ENCODE assay signal across 29 mouse cellular contexts in the genomic region with DNA sequence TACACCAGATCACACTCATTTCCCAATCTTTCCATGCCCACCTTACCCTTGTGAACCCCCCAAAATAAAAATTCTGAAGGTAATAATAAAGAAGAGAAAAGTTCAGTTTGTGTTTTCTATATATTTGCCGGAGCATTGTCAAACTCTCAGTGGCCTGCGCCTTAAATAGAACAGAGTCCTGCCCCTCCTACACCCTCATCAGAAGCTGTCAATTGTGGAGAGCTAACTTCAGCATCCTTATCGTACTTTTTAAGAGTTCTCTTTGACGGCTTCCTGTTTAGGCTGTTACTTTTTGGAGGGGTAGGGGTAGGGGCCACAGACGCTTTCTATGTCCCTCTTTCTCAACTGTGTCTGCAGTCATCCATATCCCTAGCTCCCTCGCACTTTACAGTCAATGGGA.
A peak's percentile ranks its signal among the peaks of the same experiment; 100 is the strongest.
DNase-seq lines count a peak whose midpoint lies in the region; ATAC-seq and TF ChIP-seq lines count a peak whose summit lies in the region.
"Had no signal": no experiment of that assay in that cellular context is flagged by ENCODE, and none has a peak within 500 bp of the region (broad histone marks: within the 10 kb centered on the region; RNA-seq: fewer than 3 reads in every experiment).

No protein-coding gene starts in this region.

- TF ChIP-seq CTCF in heart, postnatal 0 days (IDR thresholded peaks at IDR 0.05; ENCODE audit: low read depth): no peak

- H3K27me3 ChIP-seq in heart, embryonic 11.5 days (ENCODE audit: control insufficient read depth, insufficient read depth, low read length): no peaks in the 10 kb centered on the region
- 0 out of 2 replicates have a peak, but pooled peaks cover 5% of the 10 kb centered on the region for H3K27me3 ChIP-seq in heart, embryonic 14.5 days (ENCODE audit: control insufficient read depth, insufficient read depth, low read length)
- no peaks in the 10 kb centered on the region for H3K27me3 ChIP-seq in heart, postnatal 0 days (ENCODE audit: control insufficient read depth, insufficient read depth, low read length)
- H3K27me3 ChIP-seq: forebrain, embryonic 12.5 days; forebrain, embryonic 15.5 days; Patski had no signal

- ATAC-seq in heart, embryonic 11.5 days (replicated peaks; ENCODE audit: insufficient number of reproducible peaks, low FRiP score, low TSS enrichment): no peak
- 0 out of 2 replicates have a peak, but pooled peaks have one; percentile 57 for ATAC-seq in heart, embryonic 14.5 days (ENCODE audit: insufficient number of reproducible peaks, insufficient read depth, low FRiP score, low read depth)
- ATAC-seq in heart, postnatal 0 days (ENCODE audit: insufficient read depth, low read depth): peak; percentile 54
- ATAC-seq: forebrain, embryonic 15.5 days; hindbrain, postnatal 0 days; inflammation-experienced regulatory T-cells, adult 6 months; intestine, embryonic 16.5 days; Patski had no signal

- WGBS in heart, embryonic 11.5 days (ENCODE audit: insufficient replicate concordance): 30% methylated on average over 6 of the region's 6 CpGs
- 15% methylated on average over 6 of the region's 6 CpGs for WGBS in heart, embryonic 14.5 days
- WGBS in heart, postnatal 0 days: 11% methylated on average over 6 of the region's 6 CpGs

- no peaks in the 10 kb centered on the region for H3K36me3 ChIP-seq in heart, embryonic 11.5 days (ENCODE audit: control insufficient read depth, insufficient read depth, low read length)
- no peaks in the 10 kb centered on the region for H3K36me3 ChIP-seq in heart, embryonic 14.5 days (ENCODE audit: control insufficient read depth, insufficient read depth, low read length)
- no peaks in the 10 kb centered on the region for H3K36me3 ChIP-seq in heart, postnatal 0 days (replicated peaks; ENCODE audit: control insufficient read depth, insufficient read depth, low read length)
- H3K36me3 ChIP-seq: embryonic facial prominence, embryonic 10.5 days; embryonic facial prominence, embryonic 13.5 days; forebrain, embryonic 12.5 days; forebrain, embryonic 15.5 days; G1E had no signal

- H3K9me3 ChIP-seq in heart, embryonic 11.5 days (replicated peaks; ENCODE audit: control insufficient read depth, low read length): no peaks in the 10 kb centered on the region
- H3K9me3 ChIP-seq in heart, embryonic 14.5 days (ENCODE audit: control insufficient read depth, low read length): no peaks in the 10 kb centered on the region
- H3K9me3 ChIP-seq in heart, postnatal 0 days (replicated peaks; ENCODE audit: control insufficient read depth, low read length): no peaks in the 10 kb centered on the region
- H3K9me3 ChIP-seq: embryonic facial prominence, embryonic 10.5 days; embryonic facial prominence, embryonic 13.5 days; forebrain, embryonic 12.5 days; forebrain, embryonic 15.5 days had no signal

- H3K27ac ChIP-seq in heart, embryonic 11.5 days (ENCODE audit: low read depth, low read length): peak overlapping the region; percentile 65; the same call in 1 of the 2 replicates
- peak overlapping the region; percentile 48 to 55 for H3K27ac ChIP-seq in heart, embryonic 14.5 days (replicated peaks in 1 of 2; ENCODE audit: control insufficient read depth in 1 of 2, insufficient read depth in 1 of 2, low read depth in 2 of 2, low read length in 2 of 2)
- no peak overlapping the region for H3K27ac ChIP-seq in heart, postnatal 0 days (ENCODE audit: low read depth)
- H3K27ac ChIP-seq: embryonic facial prominence, embryonic 10.5 days; embryonic facial prominence, embryonic 13.5 days; forebrain, embryonic 12.5 days; forebrain, embryonic 15.5 days; hindbrain, embryonic 14.5 days; hindbrain, postnatal 0 days had no signal

- no peak overlapping the region for H3K9ac ChIP-seq in heart, embryonic 11.5 days (ENCODE audit: low read depth, low read length)
- H3K9ac ChIP-seq in heart, embryonic 14.5 days (ENCODE audit: low read length): peak overlapping the region; percentile 25; the same call in 1 of the 2 replicates
- no peak overlapping the region for H3K9ac ChIP-seq in heart, postnatal 0 days (replicated peaks; ENCODE audit: low read depth, low read length)
- H3K9ac ChIP-seq: embryonic facial prominence, embryonic 13.5 days; forebrain, embryonic 12.5 days; forebrain, embryonic 15.5 days; hindbrain, embryonic 14.5 days had no signal

- H3K4me1 ChIP-seq in heart, embryonic 11.5 days (ENCODE audit: control insufficient read depth, insufficient read depth, low read length): peaks cover 21% of the 10 kb centered on the region
- peaks cover 21 to 44% of the 10 kb centered on the region in 2 experiments for H3K4me1 ChIP-seq in heart, embryonic 14.5 days (ENCODE audit: control insufficient read depth in 2 of 2, insufficient read depth in 2 of 2, low read length in 2 of 2)
- peaks cover 23% of the 10 kb centered on the region for H3K4me1 ChIP-seq in heart, postnatal 0 days (ENCODE audit: control insufficient read depth, insufficient read depth)
- H3K4me1 ChIP-seq: forebrain, embryonic 12.5 days; forebrain, embryonic 15.5 days had no signal

- DNase-seq in heart, adult 11 months: no peak
- no peak for DNase-seq in heart, adult 18-20 months
- DNase-seq in heart, postnatal 0 days (ENCODE audit: low spot score): no peak
- DNase-seq in heart, postnatal 25 days (ENCODE audit: low spot score): no peak
- no peak for DNase-seq in cerebellum, adult 11 months
- DNase-seq: adrenal gland, postnatal 10 days; adrenal gland, postnatal 36 days; B cell, adult 2 months; cerebellum, adult 2 months; cerebellum, adult 9-11 months; cerebellum, postnatal 25 days; embryo, embryonic 11 days; gastrocnemius, postnatal 25 days; heart, postnatal 10 days; kidney, adult 18-20 months; kidney, adult 9 months had no signal

- no peak overlapping the region for H3K4me3 ChIP-seq in heart, embryonic 11.5 days (ENCODE audit: low read depth, low read length)
- no peak overlapping the region for H3K4me3 ChIP-seq in heart, embryonic 14.5 days (ENCODE audit: control insufficient read depth in 1 of 2, insufficient read depth in 1 of 2, low read depth in 1 of 2, low read length in 2 of 2)
- H3K4me3 ChIP-seq in heart, postnatal 0 days (ENCODE audit: low read depth, low read length): no peak overlapping the region
- H3K4me3 ChIP-seq: embryonic facial prominence, embryonic 10.5 days; embryonic facial prominence, embryonic 13.5 days; erythroblast, embryonic 14.5 days; forebrain, embryonic 12.5 days; forebrain, embryonic 15.5 days had no signal

- no peak for TF ChIP-seq EP300 in heart, postnatal 0 days (IDR thresholded peaks at IDR 0.05; ENCODE audit: low read depth)

- intact Hi-C loops in heart, postnatal 25 days (cut with DNase I): no loop called here

- peak overlapping the region; percentile 35; the same call in 1 of the 2 replicates for H3K4me2 ChIP-seq in heart, embryonic 11.5 days
- peak overlapping the region; percentile 26 for H3K4me2 ChIP-seq in heart, embryonic 14.5 days (ENCODE audit: low read length)
- H3K4me2 ChIP-seq in heart, postnatal 0 days (ENCODE audit: low read depth, low read length): peak overlapping the region; percentile 31
- H3K4me2 ChIP-seq: embryonic facial prominence, embryonic 13.5 days; forebrain, embryonic 12.5 days; forebrain, embryonic 15.5 days; hindbrain, embryonic 14.5 days had no signal
